Mouse (Mus musculus) cerebellum, postnatal 36 days (tissue): ENCODE results near the gene Reln.

Experiments used
- DNase-seq, 2 experiments: peaks; one replicate each; pipeline ENCODE4 v3.0.0; 2021 to 2022; ENCODE audit warnings: mixed read lengths in 2 of 2

The Reln gene

GRCm38 (mm10) chr5:21986311-21986710 lies 358.2 kb downstream of the Reln start:
- DNase-seq, result peak; percentile 73 to 85

DNA sequence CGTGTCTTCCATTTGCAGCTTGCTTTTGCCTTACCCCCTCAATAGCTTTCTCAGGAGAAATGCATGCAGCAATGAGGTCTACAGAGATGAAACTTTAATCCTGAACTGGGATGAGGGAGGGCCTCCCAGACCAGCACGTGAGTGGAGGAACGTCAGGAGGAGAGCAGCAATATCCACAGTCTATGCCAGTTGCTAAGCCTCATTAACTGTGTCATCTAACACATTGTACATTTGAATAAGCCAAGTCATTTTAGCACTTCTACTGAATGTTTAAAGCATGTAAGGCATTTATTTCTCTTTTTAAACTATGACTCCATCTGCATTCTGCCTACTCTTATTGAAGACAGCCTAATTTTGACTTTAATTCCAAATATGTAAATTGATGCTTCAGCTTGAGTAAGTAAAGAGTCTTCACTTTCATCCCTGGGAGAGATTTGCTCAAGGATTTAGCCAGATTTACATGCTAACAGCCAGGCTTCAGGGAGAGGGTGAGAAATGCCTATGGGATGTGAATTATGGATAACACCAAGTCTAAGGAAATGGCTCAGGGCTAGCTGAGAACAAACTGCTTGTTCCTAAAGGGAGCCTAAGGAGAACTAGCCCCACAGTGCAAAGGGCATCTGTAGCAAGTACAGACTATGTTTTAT lies 361.4 kb downstream of the Reln start:
- DNase-seq, result no peak

- DNase-seq, result peak in 1 of 2 experiments; percentile 12
Measured at GRCm38 (mm10) chr5:21981216-21981615, 363.3 kb downstream of the Reln start.

DNA sequence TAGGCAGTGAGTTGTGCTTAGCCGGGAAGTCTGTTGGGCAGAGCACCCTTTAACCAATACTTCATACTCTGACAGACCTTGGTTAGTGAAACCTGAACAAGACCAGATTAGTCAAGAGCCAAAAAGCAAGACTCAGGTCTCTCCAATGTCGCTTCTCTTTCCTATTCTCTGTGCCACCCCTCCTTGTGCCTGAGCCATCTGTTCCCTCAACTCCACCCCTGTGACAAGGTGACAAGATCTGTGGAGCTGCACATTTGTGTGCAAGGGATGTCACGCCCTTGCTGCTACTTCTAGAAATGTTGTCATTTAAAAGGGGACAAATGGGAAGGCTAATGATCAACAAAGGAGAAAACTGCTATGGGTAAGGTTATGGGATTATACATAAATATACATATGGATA lies 364.0 kb downstream of the Reln start:
- peak; percentile 28 for DNase-seq

DNA sequence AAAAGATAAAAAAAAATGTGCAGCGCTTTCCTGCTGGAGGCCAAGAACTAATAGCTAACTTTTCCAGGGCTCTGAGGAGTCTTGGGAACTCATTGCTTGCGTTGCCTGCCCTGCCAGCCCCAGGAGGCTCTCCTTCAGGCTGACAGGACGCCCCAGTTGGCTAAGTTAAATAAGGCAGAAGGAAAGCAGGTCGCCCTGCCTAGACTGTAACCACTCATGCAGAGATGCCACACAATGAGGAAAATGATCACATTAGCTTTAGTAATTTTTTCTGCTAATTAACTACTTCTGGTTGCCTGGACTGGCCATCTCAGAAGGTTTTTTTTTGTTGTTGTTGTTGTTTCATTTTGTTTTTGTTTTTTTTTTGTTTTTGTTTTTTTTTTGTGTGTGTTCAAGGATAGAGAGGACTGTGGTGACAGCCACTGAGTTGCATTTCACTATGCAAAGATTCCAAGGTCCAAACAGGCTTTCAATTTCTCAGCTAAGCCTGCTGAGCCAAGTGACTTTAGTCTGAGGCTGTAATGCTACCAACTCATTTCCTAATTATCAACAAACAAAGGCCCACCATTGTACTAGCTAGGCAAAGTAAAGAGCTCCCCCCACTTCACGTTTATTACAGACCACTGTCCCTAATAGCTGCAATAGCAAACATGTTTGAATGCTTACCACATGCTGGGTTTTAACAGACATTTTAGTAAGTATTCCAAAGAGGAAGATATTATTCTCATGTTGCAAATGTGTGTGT lies 371.1 kb downstream of the Reln start:
- DNase-seq, result no peak

DNA sequence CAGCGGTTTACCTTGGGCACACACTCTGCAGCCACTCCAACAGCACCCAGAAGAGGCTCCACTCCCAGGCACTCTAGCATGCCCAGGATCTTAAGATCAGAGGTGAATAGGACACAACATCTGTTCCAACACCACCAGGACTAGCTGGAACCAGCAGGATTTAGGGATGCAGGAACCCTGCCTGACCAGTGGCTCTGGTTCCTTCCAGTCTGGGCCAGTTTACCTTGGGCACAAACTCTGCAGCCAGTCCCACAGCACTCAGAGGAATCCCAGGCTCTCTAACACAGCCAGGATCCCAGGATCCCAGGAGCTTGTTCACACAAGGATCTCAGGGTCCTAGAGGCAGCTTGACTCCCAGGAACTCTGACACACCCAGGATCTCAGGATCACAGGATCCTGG lies 382.7 kb downstream of the Reln start:
- DNase-seq, result no peak

DNA sequence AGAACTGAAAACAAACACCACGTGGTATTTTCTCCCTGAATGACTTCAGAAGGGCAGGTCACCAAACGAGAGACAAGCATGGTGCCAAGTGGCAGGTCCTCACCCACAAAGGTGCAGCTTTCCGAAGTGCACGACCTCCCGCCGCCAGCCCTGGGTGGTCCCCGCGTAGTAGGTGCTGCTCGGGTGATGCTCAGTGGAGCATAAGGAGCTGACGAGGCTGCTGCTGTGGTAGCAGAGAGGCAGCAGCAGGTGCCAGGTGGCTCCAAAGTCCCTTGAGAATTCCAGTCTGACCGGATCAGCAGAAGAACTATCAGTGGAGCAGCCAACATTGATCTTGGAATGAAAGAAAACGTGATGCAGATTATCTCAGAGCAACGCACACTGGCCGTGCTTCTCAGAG lies 384.4 kb downstream of the Reln start:
- DNase-seq, result peak in 1 of 2 experiments; percentile 11

- no peak for DNase-seq
Measured at GRCm38 (mm10) chr5:21957586-21957985, 386.9 kb downstream of the Reln start.

DNA sequence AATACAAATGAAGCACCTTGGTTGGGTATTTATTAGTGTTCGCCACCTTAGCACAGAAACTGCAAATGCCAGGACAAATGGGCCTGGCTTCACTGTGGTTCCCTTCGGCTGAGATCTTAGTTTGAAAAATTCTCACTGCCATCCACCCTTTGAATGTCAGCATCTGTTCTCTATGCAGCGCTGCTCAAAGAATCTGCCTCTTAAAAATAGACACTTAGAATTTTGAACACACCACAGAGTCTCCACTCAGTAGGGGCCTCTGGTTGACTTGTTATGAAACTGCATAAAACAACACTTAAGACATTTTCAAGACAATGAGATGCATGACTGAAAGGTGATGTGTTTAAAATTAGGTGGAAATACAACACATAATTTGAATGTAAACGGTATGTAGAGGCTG lies 387.4 kb downstream of the Reln start:
- DNase-seq, result no peak

- no peak for DNase-seq
Measured at GRCm38 (mm10) chr5:21949507-21949897, 395.0 kb downstream of the Reln start.

DNA sequence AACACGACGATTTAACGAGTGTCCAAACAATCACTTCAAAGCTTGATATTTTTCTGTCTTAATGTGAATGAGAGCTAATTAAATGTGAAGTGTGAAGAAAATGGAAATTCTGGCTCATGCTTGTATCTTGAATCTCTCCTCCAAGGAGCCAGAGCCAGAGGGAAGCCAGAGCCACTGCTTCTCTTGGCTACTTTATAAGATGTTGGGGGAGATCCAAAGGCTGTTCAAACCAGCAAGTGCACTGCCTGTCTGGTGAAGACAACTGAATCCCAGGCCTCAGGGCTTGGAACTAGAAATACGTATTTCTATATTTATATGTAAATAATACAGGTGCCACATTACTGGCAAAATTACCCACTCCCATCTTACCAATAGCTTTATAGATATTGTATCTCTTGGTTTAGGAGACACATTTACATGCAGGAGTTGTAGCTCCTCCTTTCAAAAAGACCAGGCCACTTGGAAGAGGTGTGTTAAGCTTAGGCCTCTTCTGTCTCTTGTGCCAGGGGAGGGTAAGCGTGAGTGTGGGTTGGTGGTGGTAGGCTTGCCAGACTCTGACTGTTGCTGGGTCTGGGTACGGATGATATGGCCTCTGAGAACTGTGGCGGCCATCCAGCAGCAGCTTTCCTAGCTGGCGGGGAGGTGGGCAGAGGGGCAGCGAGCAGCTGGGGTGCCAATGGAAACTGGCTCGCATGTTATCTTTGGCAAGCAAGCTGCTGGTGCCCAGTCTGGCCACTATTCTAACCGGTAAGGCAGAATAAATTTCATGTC lies 395.6 kb downstream of the Reln start:
- DNase-seq, result peak; percentile 63 to 64

- no peak for DNase-seq
Measured at GRCm38 (mm10) chr5:21947610-21948381, 396.7 kb downstream of the Reln start.

DNA sequence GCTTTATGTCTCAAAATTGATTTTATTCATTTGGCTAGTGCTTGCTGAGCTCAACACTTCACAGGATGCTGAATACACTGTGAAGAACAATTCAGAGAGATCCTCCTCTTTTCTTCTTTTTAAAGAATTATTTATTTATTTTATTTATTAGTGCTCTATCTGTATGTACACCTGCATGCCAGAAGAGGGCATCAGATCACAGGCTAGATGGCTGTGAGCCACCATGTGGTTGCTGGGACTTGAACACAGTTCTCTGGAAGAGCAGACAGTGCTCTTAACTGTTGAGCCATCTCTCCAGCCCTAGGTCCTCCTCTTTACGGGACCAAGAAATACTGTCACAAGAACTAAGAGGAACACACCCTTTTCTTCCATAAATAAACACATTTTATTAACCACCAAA lies 399.9 kb downstream of the Reln start:
- no peak for DNase-seq

DNA sequence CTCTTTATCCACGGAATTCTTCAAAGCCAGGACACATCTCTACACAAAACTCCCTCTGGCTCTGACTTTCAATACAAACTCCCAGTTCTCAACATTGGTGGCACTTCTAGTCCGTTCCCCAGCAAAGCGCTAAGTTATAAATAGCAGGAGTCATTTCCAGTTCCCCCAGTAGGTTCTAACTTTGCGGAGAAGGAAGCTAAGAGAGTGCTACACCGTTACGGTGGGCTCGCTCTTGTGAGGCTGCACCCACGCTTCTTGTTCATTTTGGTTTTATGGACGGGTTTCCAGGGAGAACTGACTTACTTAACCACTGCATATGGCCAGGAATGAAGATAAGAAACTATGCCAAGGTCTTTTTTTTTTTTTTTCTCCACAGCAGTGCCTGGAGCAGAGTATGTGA lies 405.1 kb downstream of the Reln start:
- no peak for DNase-seq

DNA sequence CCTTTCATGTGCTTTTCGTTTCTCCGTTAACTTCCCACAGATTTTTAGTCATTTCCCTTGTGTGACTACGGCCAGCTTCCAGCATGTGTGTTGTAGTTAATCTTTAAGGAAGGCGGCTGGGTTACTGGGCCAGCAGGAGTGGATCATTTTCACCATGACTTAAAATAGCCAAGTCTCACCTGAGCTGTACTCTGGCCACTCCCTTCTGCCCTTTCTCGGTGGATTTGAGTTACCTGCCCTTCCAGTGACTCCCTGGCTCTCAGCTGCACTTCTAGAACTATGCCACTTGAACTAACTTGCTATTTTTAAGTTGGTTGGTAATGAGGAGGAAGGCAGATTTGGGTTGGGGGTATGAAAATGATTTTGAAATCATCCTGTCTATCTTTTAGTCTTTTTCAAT lies 406.4 kb downstream of the Reln start:
- no peak for DNase-seq

DNA sequence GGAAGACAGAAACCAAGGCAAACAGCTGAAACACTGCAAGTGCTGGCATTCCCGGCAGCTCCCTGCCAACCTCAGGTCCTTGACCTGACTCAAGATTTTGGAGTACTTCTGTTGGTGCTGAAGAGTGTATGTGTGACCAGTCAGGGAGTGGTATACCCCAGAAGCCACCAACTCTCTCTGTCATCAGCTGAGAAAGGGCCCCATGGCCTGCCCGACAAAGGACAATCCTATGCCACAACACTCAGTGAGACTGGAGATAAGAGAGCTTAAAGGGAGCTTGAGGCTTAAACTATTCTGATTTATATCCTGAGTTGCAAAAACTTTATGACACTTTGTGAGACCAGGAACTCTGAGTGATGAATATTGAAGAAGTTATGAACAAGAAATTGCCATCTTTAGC lies 407.9 kb downstream of the Reln start:
- DNase-seq, result no peak

- DNase-seq, result no peak
Measured at GRCm38 (mm10) chr5:21936096-21936495, 408.4 kb downstream of the Reln start.

DNA sequence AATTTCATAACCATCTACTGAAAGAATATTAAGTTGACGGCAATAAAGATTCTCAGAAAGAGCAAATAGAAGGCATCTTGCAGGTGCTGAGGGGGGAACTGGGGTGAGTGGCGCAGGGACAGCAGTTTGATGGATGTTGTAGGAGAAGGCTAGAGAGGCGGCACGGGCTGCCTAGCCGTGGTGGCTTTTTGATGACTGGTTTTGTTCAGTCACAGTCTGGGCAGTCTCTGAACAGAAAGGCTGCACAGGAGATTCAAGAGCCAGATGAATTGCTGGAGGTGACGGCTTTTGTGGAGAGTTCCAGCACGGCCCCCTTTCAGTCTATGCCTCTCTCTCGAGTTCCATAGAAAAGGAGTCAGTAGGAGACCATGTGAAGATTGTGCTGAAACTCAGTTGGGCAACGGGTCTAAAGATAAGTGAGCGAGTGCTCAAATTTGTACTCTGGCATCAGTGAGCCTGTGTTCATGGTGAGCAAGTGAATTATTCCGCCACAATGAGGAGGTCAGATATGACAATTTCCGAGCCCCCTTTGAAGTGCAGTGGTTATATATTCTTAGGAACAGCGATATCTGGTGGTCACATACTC lies 409.6 kb downstream of the Reln start:
- no peak for DNase-seq

GRCm38 (mm10) chr5:21934173-21934698 lies 410.3 kb downstream of the Reln start:
- DNase-seq, result peak; percentile 21 to 34

DNA sequence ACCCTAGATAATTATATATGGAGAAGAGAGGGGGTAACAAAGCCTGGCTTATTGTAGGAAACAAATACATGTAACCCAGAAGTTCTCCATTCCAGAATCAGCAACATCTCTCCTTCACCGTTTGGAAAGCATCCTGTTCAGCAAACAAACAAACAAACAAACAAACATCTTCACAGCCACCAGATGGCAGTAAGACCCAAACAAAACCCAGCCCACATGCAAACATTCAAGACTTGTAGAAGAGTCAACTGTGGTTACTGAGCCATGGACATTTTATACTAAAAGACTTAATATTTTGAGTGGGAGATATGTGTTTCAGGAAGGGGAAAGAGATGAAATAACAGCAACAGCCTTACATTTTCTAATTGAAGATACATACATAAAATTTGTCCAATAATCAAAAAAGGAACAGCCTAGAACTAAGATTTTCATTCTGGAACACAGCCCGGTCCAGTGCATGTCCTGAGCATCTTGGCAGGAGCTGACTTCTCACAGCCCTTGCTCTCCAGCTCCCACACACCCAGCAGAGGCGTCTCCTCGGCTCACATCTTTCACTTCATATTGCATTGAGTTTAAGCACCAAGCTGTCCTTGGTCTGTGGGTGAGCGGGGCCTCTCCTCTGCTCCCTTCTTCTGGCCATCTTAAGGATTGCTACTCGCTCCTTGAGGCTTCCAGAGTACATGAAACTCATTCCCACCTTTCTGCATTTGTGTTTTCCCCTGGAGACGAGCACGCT lies 411.0 kb downstream of the Reln start:
- DNase-seq, result peak in 1 of 2 experiments; percentile 44

- no peak for DNase-seq
Measured at GRCm38 (mm10) chr5:21931151-21931550, 413.4 kb downstream of the Reln start.

- DNase-seq, result no peak
Measured at GRCm38 (mm10) chr5:21920310-21920709, 424.2 kb downstream of the Reln start.
